Mouse (Mus musculus) v-Abl transformed pro-B cells (cell line): ENCODE measurements around the gene Ankrd35.
"Not testable (repeated sequence)": the region's sequence is repeated elsewhere in the genome, so short reads cannot be mapped to it uniquely, and the experiment has no call there.

Experiments
- in situ Hi-C, 2 experiments: fragments of 400-800 bp; cut with MboI; formaldehyde crosslinking; loops; one replicate each; pipeline ENCODE4 v1.15.1; 2025; ENCODE audit not compliant: unreplicated experiment in 2 of 2

The Ankrd35 gene

GRCm38 (mm10) chr3:96737995-96738394 is 68.1 kb downstream of the Ankrd35 start:
- in situ Hi-C loops, result no loop called here

- in situ Hi-C loops, result not testable (repeated sequence)
Measured at GRCm38 (mm10) chr3:96740279-96740678, 70.3 kb downstream of the Ankrd35 start.
